Mouse (Mus musculus): ENCODE measurements around the gene Olfr397. TPM values are rescaled to one million over a fixed set of nuclear protein-coding genes. Genes with fewer than 3 reads are reported as not detected.

Gene Olfr397
- not detected for total RNA-seq (2021)
- polyA plus RNA-seq (2012; rRNA removed): not detected in 2 replicates
- long read RNA-seq: 0 reads

- DNase-seq: no peak
These were observed at the start of gene Olfr397 for GRCm38 (mm10) chr11:73960517-73960916. Gene Olfr397, plus strand, starts transcription at chr11:73960817.

- no peak for DNase-seq
These were observed 24.2 kb upstream of the Olfr397 start, which contains the start of gene Olfr23 for GRCm38 (mm10) chr11:73936377-73936776. Gene Olfr23, plus strand, starts transcription at chr11:73936677.

GRCm38 (mm10) chr11:73990307-73990706 lies 29.7 kb downstream of the Olfr397 start, which contains the start of gene Olfr398:
Gene Olfr398, minus strand, starts transcription at chr11:73990407.
- no peak for DNase-seq

- DNase-seq: no peak
These were observed 32.5 kb downstream of the Olfr397 start for GRCm38 (mm10) chr11:73993115-73993514.

Other genes starting within 250 kb of the Olfr397 start
- gene Olfr389, start 180.1 kb upstream of the Olfr397 start, total RNA-seq (2021): not detected
- gene Olfr389, start 180.1 kb upstream of the Olfr397 start, polyA plus RNA-seq (2012; rRNA removed): not detected in 2 replicates
- gene Olfr390, start 177.9 kb upstream of the Olfr397 start, total RNA-seq (2021): not detected
- not detected in 2 replicates for gene Olfr390, start 177.9 kb upstream of the Olfr397 start, polyA plus RNA-seq (2012; rRNA removed)
- not detected for gene Olfr391-ps, start 157.8 kb upstream of the Olfr397 start, total RNA-seq (2021)
- gene Olfr391-ps, start 157.8 kb upstream of the Olfr397 start, polyA plus RNA-seq (2012; rRNA removed): not detected in 2 replicates
- not detected for gene Olfr392, start 143.8 kb upstream of the Olfr397 start, total RNA-seq (2021)
- gene Olfr392, start 143.8 kb upstream of the Olfr397 start, polyA plus RNA-seq (2012; rRNA removed): not detected in 2 replicates
- gene Olfr393, start 109.4 kb upstream of the Olfr397 start, total RNA-seq (2021): not detected
- not detected in 2 replicates for gene Olfr393, start 109.4 kb upstream of the Olfr397 start, polyA plus RNA-seq (2012; rRNA removed)
- not detected for gene Olfr394, start 70.0 kb upstream of the Olfr397 start, total RNA-seq (2021)
- gene Olfr394, start 70.0 kb upstream of the Olfr397 start, polyA plus RNA-seq (2012; rRNA removed): not detected in 2 replicates
- not detected for gene Olfr395, start 51.5 kb upstream of the Olfr397 start, total RNA-seq (2021)
- gene Olfr395, start 51.5 kb upstream of the Olfr397 start, polyA plus RNA-seq (2012; rRNA removed): not detected in 2 replicates
- gene Olfr23, start 24.1 kb upstream of the Olfr397 start, total RNA-seq (2021): not detected
- not detected in 2 replicates for gene Olfr23, start 24.1 kb upstream of the Olfr397 start, polyA plus RNA-seq (2012; rRNA removed)
- gene Olfr398, start 29.6 kb downstream of the Olfr397 start, total RNA-seq (2021): not detected
- gene Olfr398, start 29.6 kb downstream of the Olfr397 start, polyA plus RNA-seq (2012; rRNA removed): not detected in 2 replicates
- not detected for gene Olfr139, start 95.7 kb downstream of the Olfr397 start, total RNA-seq (2021)
- not detected in 2 replicates for gene Olfr139, start 95.7 kb downstream of the Olfr397 start, polyA plus RNA-seq (2012; rRNA removed)
- not detected for gene Olfr399, start 95.8 kb downstream of the Olfr397 start, total RNA-seq (2021)
- not detected in 2 replicates for gene Olfr399, start 95.8 kb downstream of the Olfr397 start, polyA plus RNA-seq (2012; rRNA removed)
- gene Zfp616, start 109.1 kb downstream of the Olfr397 start, total RNA-seq (2021): not detected
- gene Zfp616, start 109.1 kb downstream of the Olfr397 start, polyA plus RNA-seq (2012; rRNA removed): not detected in 2 replicates
- gene Olfr401, start 152.9 kb downstream of the Olfr397 start, total RNA-seq (2021): not detected
- gene Olfr401, start 152.9 kb downstream of the Olfr397 start, polyA plus RNA-seq (2012; rRNA removed): not detected in 2 replicates
- not detected for gene Olfr402, start 192.7 kb downstream of the Olfr397 start, total RNA-seq (2021)
- gene Olfr402, start 192.7 kb downstream of the Olfr397 start, polyA plus RNA-seq (2012; rRNA removed): not detected in 2 replicates
- not detected for gene Olfr403, start 225.4 kb downstream of the Olfr397 start, total RNA-seq (2021)
- not detected in 2 replicates for gene Olfr403, start 225.4 kb downstream of the Olfr397 start, polyA plus RNA-seq (2012; rRNA removed)